Mouse (Mus musculus): Measurements from ENCODE around the gene Cox7a1. TPM values are rescaled to one million over a fixed set of nuclear protein-coding genes. Genes with fewer than 3 reads are reported as not detected.
"Not testable (repeated sequence)": the region's sequence is repeated elsewhere in the genome, so short reads cannot be mapped to it uniquely, and the experiment has no call there.

The Cox7a1 gene
- polyA plus RNA-seq, 1 experiment: 6.8 TPM

GRCm38 (mm10) chr7:30194884-30195283, 10.9 kb downstream of the Cox7a1 start:
- Histone ChIP-seq H3K4me1 (ENCODE audit: control insufficient read depth, insufficient read depth, low read length) (no peaks in the 10 kb centered on the region; the same call in 1 of the 2 replicates), H3K27ac (ENCODE audit: control insufficient read depth, insufficient read depth, low read depth, low read length, poor library complexity) (peak overlapping the region; percentile 83), H3K4me3 (replicated peaks; ENCODE audit: control insufficient read depth, low read depth, low read length) (peak overlapping the region; percentile 90)
- peak; percentile 81; the same call in 1 of the 2 replicates for TF ChIP-seq POLR2A (IDR thresholded peaks at IDR 0.05; ENCODE audit: borderline replicate concordance, control insufficient read depth, low read depth, low read length)
- no peak for TF ChIP-seq CTCF (IDR thresholded peaks at IDR 0.05; ENCODE audit: control insufficient read depth, insufficient read depth, low read length)
- under 1% methylated on average over 28 of the region's 28 CpGs for WGBS

- no peaks in the 10 kb centered on the region; the same call in 1 of the 2 replicates for H3K4me1 ChIP-seq (ENCODE audit: control insufficient read depth, insufficient read depth, low read length)
- TF ChIP-seq POLR2A (IDR thresholded peaks at IDR 0.05; ENCODE audit: borderline replicate concordance, control insufficient read depth, low read depth, low read length) (no peak), CTCF (IDR thresholded peaks at IDR 0.05; ENCODE audit: control insufficient read depth, insufficient read depth, low read length) (no peak)
- no peak overlapping the region for H3K27ac ChIP-seq (ENCODE audit: control insufficient read depth, insufficient read depth, low read depth, low read length, poor library complexity)
- H3K4me3 ChIP-seq (replicated peaks; ENCODE audit: control insufficient read depth, low read depth, low read length): no peak overlapping the region
- WGBS: 71% methylated on average over 6 of the region's 6 CpGs
Measured at GRCm38 (mm10) chr7:30195461-30195860, 11.5 kb downstream of the Cox7a1 start.

- WGBS: 31% methylated on average over 6 of the region's 6 CpGs
- no peak for TF ChIP-seq CTCF (IDR thresholded peaks at IDR 0.05; ENCODE audit: control insufficient read depth, insufficient read depth, low read length)
- no peak for TF ChIP-seq POLR2A (IDR thresholded peaks at IDR 0.05; ENCODE audit: borderline replicate concordance, control insufficient read depth, low read depth, low read length)
- no peak overlapping the region for H3K27ac ChIP-seq (ENCODE audit: control insufficient read depth, insufficient read depth, low read depth, low read length, poor library complexity)
- no peaks in the 10 kb centered on the region; the same call in 1 of the 2 replicates for H3K4me1 ChIP-seq (ENCODE audit: control insufficient read depth, insufficient read depth, low read length)
- H3K4me3 ChIP-seq (replicated peaks; ENCODE audit: control insufficient read depth, low read depth, low read length): no peak overlapping the region
Measured at GRCm38 (mm10) chr7:30196171-30196570, 12.2 kb downstream of the Cox7a1 start.

- WGBS: 50% methylated on average over 5 of the region's 5 CpGs
Measured at GRCm38 (mm10) chr7:30197592-30198129, 13.7 kb downstream of the Cox7a1 start.

GRCm38 (mm10) chr7:30198481-30198971, 14.6 kb downstream of the Cox7a1 start, which contains the start of gene Capns1:
Gene Capns1, minus strand, starts transcription at chr7:30198811.
- TF ChIP-seq CTCF (IDR thresholded peaks at IDR 0.05; ENCODE audit: control insufficient read depth, insufficient read depth, low read length) (peak; percentile 94), POLR2A (IDR thresholded peaks at IDR 0.05; ENCODE audit: borderline replicate concordance, control insufficient read depth, low read depth, low read length) (no peak)
- no peak within 1 kb of the TSS for H3K27ac ChIP-seq (ENCODE audit: control insufficient read depth, insufficient read depth, low read depth, low read length, poor library complexity)
- no peaks in the 10 kb centered on the region; the same call in 1 of the 2 replicates for H3K4me1 ChIP-seq (ENCODE audit: control insufficient read depth, insufficient read depth, low read length)
- H3K4me3 ChIP-seq (replicated peaks; ENCODE audit: control insufficient read depth, low read depth, low read length): no peak within 1 kb of the TSS
- WGBS: 8% methylated on average over 8 of the region's 8 CpGs

More at GRCm38 (mm10) chr7:30197592-30198129, 13.7 kb downstream of the Cox7a1 start:
- Histone ChIP-seq H3K27ac (ENCODE audit: control insufficient read depth, insufficient read depth, low read depth, low read length, poor library complexity) (no peak overlapping the region), H3K4me3 (replicated peaks; ENCODE audit: control insufficient read depth, low read depth, low read length) (no peak overlapping the region), H3K4me1 (ENCODE audit: control insufficient read depth, insufficient read depth, low read length) (no peaks in the 10 kb centered on the region; the same call in 1 of the 2 replicates)
- TF ChIP-seq POLR2A (IDR thresholded peaks at IDR 0.05; ENCODE audit: borderline replicate concordance, control insufficient read depth, low read depth, low read length): no peak
- no peak for TF ChIP-seq CTCF (IDR thresholded peaks at IDR 0.05; ENCODE audit: control insufficient read depth, insufficient read depth, low read length)

GRCm38 (mm10) chr7:30199498-30200139, 15.7 kb downstream of the Cox7a1 start:
- Histone ChIP-seq H3K27ac (ENCODE audit: control insufficient read depth, insufficient read depth, low read depth, low read length, poor library complexity) (no peak overlapping the region), H3K4me1 (ENCODE audit: control insufficient read depth, insufficient read depth, low read length) (no peaks in the 10 kb centered on the region; the same call in 1 of the 2 replicates), H3K4me3 (replicated peaks; ENCODE audit: control insufficient read depth, low read depth, low read length) (no peak overlapping the region)
- WGBS: 81% methylated on average over 18 of the region's 18 CpGs
- TF ChIP-seq POLR2A (IDR thresholded peaks at IDR 0.05; ENCODE audit: borderline replicate concordance, control insufficient read depth, low read depth, low read length) (no peak), CTCF (IDR thresholded peaks at IDR 0.05; ENCODE audit: control insufficient read depth, insufficient read depth, low read length) (no peak)

GRCm38 (mm10) chr7:30200200-30200599, 16.3 kb downstream of the Cox7a1 start:
- Histone ChIP-seq H3K4me1 (ENCODE audit: control insufficient read depth, insufficient read depth, low read length) (no peaks in the 10 kb centered on the region; the same call in 1 of the 2 replicates), H3K4me3 (replicated peaks; ENCODE audit: control insufficient read depth, low read depth, low read length) (no peak overlapping the region), H3K27ac (ENCODE audit: control insufficient read depth, insufficient read depth, low read depth, low read length, poor library complexity) (no peak overlapping the region)
- TF ChIP-seq CTCF (IDR thresholded peaks at IDR 0.05; ENCODE audit: control insufficient read depth, insufficient read depth, low read length) (no peak), POLR2A (IDR thresholded peaks at IDR 0.05; ENCODE audit: borderline replicate concordance, control insufficient read depth, low read depth, low read length) (no peak)
- WGBS: 85% methylated on average over 5 of the region's 5 CpGs

- not testable (repeated sequence) for H3K4me1 ChIP-seq (ENCODE audit: control insufficient read depth, insufficient read depth, low read length); H3K4me3 ChIP-seq (replicated peaks; ENCODE audit: control insufficient read depth, low read depth, low read length); H3K27ac ChIP-seq (ENCODE audit: control insufficient read depth, insufficient read depth, low read depth, low read length, poor library complexity)
- 84% methylated on average over 5 of the region's 5 CpGs for WGBS
Measured at GRCm38 (mm10) chr7:30200661-30201060, 16.7 kb downstream of the Cox7a1 start.
